Mouse (Mus musculus): Measurements from ENCODE around the gene Fuk. TPM values are rescaled to one million over a fixed set of nuclear protein-coding genes. Genes with fewer than 3 reads are reported as not detected.
A peak's percentile ranks its signal among the peaks of the same experiment; 100 is the strongest.
"Not testable (repeated sequence)": the region's sequence is repeated elsewhere in the genome, so short reads cannot be mapped to it uniquely, and the experiment has no call there.

Fuk gene
- polyA plus RNA-seq, 2 experiments, result 10.4 to 16.2 TPM

GRCm38 (mm10) chr8:110870501-110870900 is 31.8 kb downstream of the Fuk start:
- H3K4me3 ChIP-seq (replicated peaks; ENCODE audit: low read length), result no peak overlapping the region
- H3K9me3 ChIP-seq (ENCODE audit: control insufficient read depth, low read length), result no peaks in the 10 kb centered on the region
- peaks cover 92% of the 10 kb centered on the region for H3K36me3 ChIP-seq (ENCODE audit: control insufficient read depth, insufficient read depth, low read length)
- no peak overlapping the region for H3K4me2 ChIP-seq (replicated peaks; ENCODE audit: low read depth, low read length, severe bottlenecking)
- ATAC-seq (ENCODE audit: low FRiP score, low read depth) (no peak), DNase-seq (ENCODE audit: low spot score) (no peak)
- no peaks in the 10 kb centered on the region for H3K27me3 ChIP-seq (ENCODE audit: control insufficient read depth, insufficient read depth, low read length)
- no peak for TF ChIP-seq POLR2A (IDR thresholded peaks at IDR 0.05; ENCODE audit: borderline replicate concordance, extremely low read depth, insufficient read depth, insufficient read length)
- no peak overlapping the region for H3K9ac ChIP-seq (ENCODE audit: low read depth, low read length, severe bottlenecking)
- 94% methylated on average over 2 of the region's 2 CpGs for WGBS
- no peaks in the 10 kb centered on the region for H3K4me1 ChIP-seq (ENCODE audit: control insufficient read depth, insufficient read depth, low read length)
- H3K27ac ChIP-seq (replicated peaks; ENCODE audit: low read depth, low read length), result no peak overlapping the region

GRCm38 (mm10) chr8:110861347-110862025 is 40.8 kb downstream of the Fuk start:
- not testable (repeated sequence) for H3K4me3 ChIP-seq (replicated peaks; ENCODE audit: low read length); H3K27me3 ChIP-seq (ENCODE audit: control insufficient read depth, insufficient read depth, low read length); ATAC-seq (ENCODE audit: low FRiP score, low read depth); H3K4me1 ChIP-seq (ENCODE audit: control insufficient read depth, insufficient read depth, low read length); H3K4me2 ChIP-seq (replicated peaks; ENCODE audit: low read depth, low read length, severe bottlenecking); H3K9ac ChIP-seq (ENCODE audit: low read depth, low read length, severe bottlenecking); H3K9me3 ChIP-seq (ENCODE audit: control insufficient read depth, low read length); DNase-seq (ENCODE audit: low spot score); H3K27ac ChIP-seq (replicated peaks; ENCODE audit: low read depth, low read length)
- WGBS, result 96% methylated on average over 7 of the region's 7 CpGs
- H3K36me3 ChIP-seq (ENCODE audit: control insufficient read depth, insufficient read depth, low read length), result peaks cover 86% of the 10 kb centered on the region

GRCm38 (mm10) chr8:110859651-110860501 is 42.4 kb downstream of the Fuk start:
- TF ChIP-seq POLR2A (IDR thresholded peaks at IDR 0.05; ENCODE audit: borderline replicate concordance, extremely low read depth, insufficient read depth, insufficient read length), result no peak
- Histone ChIP-seq H3K4me2 (replicated peaks; ENCODE audit: low read depth, low read length, severe bottlenecking) (no peak overlapping the region), H3K9ac (ENCODE audit: low read depth, low read length, severe bottlenecking) (no peak overlapping the region), H3K36me3 (ENCODE audit: control insufficient read depth, insufficient read depth, low read length) (peaks cover 88% of the 10 kb centered on the region), H3K4me1 (ENCODE audit: control insufficient read depth, insufficient read depth, low read length) (no peaks in the 10 kb centered on the region), H3K9me3 (ENCODE audit: control insufficient read depth, low read length) (no peaks in the 10 kb centered on the region), H3K27ac (replicated peaks; ENCODE audit: low read depth, low read length) (no peak overlapping the region), H3K4me3 (replicated peaks; ENCODE audit: low read length) (no peak overlapping the region), H3K27me3 (ENCODE audit: control insufficient read depth, insufficient read depth, low read length) (no peaks in the 10 kb centered on the region)
- ATAC-seq (ENCODE audit: low FRiP score, low read depth) (no peak), DNase-seq (ENCODE audit: low spot score) (peak; percentile 21)
- WGBS, result 85% methylated on average over 7 of the region's 7 CpGs

- peaks cover 91% of the 10 kb centered on the region for H3K36me3 ChIP-seq (ENCODE audit: control insufficient read depth, insufficient read depth, low read length)
- DNase-seq (ENCODE audit: low spot score), result no peak
Measured at GRCm38 (mm10) chr8:110856760-110857461, 45.4 kb downstream of the Fuk start.

GRCm38 (mm10) chr8:110856073-110856472 is 46.2 kb downstream of the Fuk start:
- H3K9ac ChIP-seq (ENCODE audit: low read depth, low read length, severe bottlenecking); H3K4me2 ChIP-seq (replicated peaks; ENCODE audit: low read depth, low read length, severe bottlenecking); H3K27ac ChIP-seq (replicated peaks; ENCODE audit: low read depth, low read length); ATAC-seq (ENCODE audit: low FRiP score, low read depth); H3K9me3 ChIP-seq (ENCODE audit: control insufficient read depth, low read length); H3K4me1 ChIP-seq (ENCODE audit: control insufficient read depth, insufficient read depth, low read length); DNase-seq (ENCODE audit: low spot score); H3K4me3 ChIP-seq (replicated peaks; ENCODE audit: low read length); H3K27me3 ChIP-seq (ENCODE audit: control insufficient read depth, insufficient read depth, low read length): not testable (repeated sequence)
- WGBS, result over 99% methylated on average over 4 of the region's 4 CpGs
- peaks cover 95% of the 10 kb centered on the region for H3K36me3 ChIP-seq (ENCODE audit: control insufficient read depth, insufficient read depth, low read length)

More at GRCm38 (mm10) chr8:110856760-110857461, 45.4 kb downstream of the Fuk start:
- Histone ChIP-seq H3K4me1 (ENCODE audit: control insufficient read depth, insufficient read depth, low read length) (no peaks in the 10 kb centered on the region), H3K4me3 (replicated peaks; ENCODE audit: low read length) (no peak overlapping the region), H3K27me3 (ENCODE audit: control insufficient read depth, insufficient read depth, low read length) (no peaks in the 10 kb centered on the region), H3K4me2 (replicated peaks; ENCODE audit: low read depth, low read length, severe bottlenecking) (no peak overlapping the region), H3K27ac (replicated peaks; ENCODE audit: low read depth, low read length) (no peak overlapping the region), H3K9me3 (ENCODE audit: control insufficient read depth, low read length) (no peaks in the 10 kb centered on the region), H3K9ac (ENCODE audit: low read depth, low read length, severe bottlenecking) (no peak overlapping the region)
- 92% methylated on average over 4 of the region's 5 CpGs for WGBS
- ATAC-seq (ENCODE audit: low FRiP score, low read depth), result no peak
- no peak for TF ChIP-seq POLR2A (IDR thresholded peaks at IDR 0.05; ENCODE audit: borderline replicate concordance, extremely low read depth, insufficient read depth, insufficient read length)
